Mouse (Mus musculus): ENCODE measurements around the gene Ptger3.

Ptger3 gene

DNA sequence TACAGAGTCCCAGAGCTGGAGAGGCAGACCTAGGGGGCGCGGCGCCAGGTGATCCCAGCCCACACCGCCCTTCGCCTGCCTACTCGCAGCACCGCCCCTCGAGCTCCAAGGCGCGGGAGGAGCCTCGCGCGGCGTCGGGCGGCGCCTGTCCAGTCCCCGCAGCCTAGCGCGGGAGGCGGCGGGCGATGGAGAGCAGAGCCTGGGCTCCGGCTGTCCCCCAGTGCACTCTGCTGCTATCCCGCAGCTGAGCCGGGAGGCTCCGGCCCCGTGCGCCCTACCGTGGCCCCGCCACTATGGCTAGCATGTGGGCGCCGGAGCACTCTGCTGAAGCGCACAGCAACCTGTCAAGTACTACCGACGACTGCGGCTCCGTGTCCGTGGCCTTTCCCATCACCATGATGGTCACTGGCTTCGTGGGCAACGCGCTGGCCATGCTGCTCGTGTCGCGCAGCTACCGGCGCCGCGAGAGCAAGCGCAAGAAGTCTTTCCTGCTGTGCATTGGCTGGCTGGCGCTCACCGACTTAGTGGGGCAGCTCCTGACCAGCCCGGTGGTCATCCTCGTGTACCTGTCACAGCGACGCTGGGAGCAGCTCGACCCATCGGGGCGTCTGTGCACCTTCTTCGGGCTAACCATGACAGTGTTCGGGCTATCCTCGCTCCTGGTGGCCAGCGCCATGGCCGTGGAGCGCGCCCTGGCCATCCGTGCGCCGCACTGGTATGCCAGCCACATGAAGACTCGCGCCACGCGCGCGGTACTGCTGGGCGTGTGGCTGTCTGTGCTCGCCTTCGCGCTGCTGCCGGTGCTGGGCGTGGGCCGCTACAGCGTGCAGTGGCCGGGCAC, at the start of gene Ptger3:
Gene Ptger3, plus strand, starts transcription at position 168 of the 841 bp plus-strand sequence.
- peak; percentile 25 for DNase-seq (ENCODE audit: low read depth, low spot score)

DNA sequence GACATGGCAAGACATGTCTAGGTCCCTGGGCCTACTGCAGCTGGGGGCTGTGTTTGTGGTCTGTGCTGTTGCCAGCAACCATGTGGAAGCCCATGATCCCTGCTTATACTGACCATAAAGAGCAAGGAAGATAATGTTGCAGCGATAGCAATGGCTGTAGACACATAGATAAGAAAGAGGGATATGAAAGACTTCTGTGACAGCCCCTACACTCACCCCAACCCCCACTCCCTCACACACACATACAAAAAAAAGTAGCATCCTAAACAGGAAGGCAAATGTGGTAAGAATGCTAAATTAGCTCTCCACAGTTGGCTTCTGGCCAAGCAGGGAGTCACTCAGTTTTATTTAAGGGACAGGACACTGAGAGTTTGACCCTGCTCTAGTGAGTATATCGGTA, 48.7 kb upstream of the Ptger3 start:
- no peak for DNase-seq (ENCODE audit: low read depth, low spot score)

DNA sequence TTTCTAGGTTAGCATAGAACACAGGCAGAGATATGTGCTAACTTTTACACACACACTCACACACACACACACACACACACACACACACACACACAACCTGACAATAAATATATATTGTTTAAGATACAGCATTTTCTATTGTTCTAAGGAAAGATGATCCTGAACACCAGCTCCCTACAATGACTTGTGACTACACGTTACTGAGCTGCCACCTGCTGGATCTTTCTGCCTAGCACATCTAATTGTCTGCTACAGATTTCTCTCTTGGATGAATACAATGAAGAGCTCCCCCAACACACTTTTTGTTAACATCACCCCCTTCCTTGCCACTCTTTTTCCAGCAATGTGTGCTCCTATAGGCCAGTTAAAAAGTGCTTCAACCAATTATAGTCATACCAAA, 46.3 kb upstream of the Ptger3 start:
- DNase-seq (ENCODE audit: low read depth, low spot score): peak; percentile 33

DNA sequence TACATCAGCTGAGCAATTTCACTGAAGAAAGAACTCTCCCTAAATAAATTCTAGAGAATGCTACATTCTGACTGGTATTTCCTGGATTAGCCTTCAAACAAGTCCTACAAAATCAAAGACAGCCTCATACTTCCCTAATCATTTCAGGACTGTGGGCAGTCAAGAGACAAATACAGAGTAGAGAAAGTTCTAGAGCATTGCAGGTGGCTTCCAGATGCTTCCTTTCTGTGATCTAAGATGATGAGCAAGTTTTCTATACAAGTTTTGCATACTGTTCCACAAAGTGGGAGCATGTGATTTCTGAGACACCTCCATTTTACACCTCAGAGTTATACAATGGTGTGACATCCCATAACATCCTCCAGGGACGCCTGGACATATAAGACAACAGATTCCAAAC, 42.9 kb upstream of the Ptger3 start:
- no peak for DNase-seq (ENCODE audit: low read depth, low spot score)

DNA sequence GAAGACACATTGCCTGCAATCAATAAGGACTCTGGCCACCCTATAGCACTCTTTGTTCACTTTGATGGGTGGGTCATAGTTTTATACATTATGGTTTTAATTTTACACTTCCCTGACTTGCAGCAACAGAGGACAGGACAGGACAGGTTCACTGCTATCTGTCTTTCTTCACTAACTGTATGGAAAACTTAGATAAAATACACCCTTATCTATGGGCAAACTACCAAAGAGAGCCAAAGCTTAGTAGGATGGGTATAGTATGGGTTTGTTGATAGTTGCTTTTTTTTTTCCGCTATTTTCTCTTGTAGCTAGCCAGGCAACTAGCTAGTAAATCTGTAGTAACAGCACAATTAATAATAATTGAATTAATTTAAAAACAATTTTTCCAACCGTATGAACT, 35.1 kb upstream of the Ptger3 start:
- DNase-seq (ENCODE audit: low read depth, low spot score): no peak

DNA sequence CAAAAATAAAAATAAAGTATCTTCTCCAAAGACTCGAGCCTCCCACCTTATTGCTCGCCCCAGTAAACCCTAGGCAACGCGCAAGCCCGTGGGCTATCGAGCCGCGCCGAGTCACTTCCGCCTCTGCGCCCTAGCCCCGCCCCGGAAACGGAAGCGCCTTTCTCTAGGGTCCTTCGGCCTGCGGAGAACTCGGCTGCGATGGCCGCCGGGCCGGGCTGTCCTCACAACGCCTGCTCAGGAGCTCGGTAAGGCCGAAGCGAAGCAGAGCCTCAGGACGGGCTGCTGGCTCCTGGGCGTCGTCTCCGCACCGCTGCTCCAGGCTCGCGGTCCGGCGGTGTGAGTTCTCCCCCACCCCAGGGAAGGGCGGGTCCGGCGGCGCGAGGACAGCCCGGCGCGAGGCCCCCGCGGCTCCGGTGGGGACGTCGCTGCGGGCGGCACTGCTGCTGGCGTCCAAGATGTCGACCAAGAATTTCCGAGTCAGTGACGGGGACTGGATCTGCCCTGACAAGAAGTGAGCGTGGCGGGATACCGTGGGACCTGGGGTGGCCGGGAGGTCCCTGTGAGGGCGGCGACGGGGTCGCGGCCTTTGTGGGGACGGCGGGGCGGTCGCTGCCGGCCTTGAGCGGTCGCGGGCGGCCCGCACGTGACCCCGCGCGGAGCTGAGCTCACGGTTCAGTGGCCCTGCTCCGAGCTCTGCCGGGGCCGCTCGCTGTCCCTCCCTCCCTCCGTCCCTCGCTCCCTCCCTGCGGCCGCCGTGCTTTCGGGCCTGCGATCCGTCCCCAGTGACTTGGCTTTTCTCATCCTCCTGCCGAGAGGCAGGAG, 32.5 kb upstream of the Ptger3 start, which contains the start of gene Zranb2:
Gene Zranb2, plus strand, starts transcription at position 197 of the 822 bp plus-strand sequence.
- peak; percentile 85 for DNase-seq (ENCODE audit: low read depth, low spot score)

DNA sequence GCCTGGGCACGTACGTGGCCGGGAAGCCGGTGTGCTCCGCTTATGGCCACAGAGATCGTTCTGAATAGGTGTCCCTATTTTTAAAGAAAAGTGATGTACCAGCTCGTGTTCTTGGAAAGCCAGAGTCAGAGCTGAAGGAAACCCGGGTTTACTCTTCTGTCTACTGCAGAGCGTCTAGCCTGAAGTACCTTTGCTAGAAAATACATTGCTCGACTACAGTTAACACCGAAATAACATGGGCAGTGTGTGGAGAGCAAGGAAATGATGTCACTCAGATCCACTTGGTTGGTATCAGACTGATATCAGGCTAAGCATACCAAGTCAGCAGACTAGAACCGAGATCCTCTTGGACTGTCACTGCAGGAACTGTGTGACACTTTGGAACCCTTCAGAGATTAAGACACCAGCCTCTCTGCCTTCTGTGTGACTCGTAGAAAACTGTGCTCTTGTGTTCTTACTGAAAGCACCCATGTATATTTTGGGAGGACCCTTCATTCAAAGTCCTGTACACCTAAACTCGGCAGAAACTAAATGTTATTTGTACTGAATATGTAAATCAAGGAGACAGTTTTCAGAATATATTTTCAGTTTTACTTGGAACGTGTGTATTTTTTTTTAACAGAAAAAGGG, 31.8 kb upstream of the Ptger3 start:
- DNase-seq (ENCODE audit: low read depth, low spot score): peak; percentile 18

DNA sequence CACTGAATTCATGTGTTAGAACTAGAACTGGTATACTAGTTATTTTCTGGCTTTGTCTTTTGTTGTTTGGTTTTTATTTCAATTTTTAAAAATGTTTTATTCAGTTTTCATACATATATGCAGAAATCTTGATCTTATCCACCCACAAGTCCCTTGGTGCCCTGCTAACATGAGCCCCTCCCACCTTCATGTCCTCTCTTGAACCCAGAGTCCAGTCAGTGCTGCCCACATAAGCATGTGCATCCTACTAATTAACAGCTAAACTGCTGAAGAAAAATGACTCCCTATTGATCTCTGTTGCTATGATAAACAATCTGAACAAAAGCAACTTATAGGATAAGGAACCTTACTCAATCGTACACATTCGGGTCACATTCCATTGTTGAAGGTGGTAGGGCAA, 17.4 kb upstream of the Ptger3 start:
- DNase-seq (ENCODE audit: low read depth, low spot score): no peak

DNA sequence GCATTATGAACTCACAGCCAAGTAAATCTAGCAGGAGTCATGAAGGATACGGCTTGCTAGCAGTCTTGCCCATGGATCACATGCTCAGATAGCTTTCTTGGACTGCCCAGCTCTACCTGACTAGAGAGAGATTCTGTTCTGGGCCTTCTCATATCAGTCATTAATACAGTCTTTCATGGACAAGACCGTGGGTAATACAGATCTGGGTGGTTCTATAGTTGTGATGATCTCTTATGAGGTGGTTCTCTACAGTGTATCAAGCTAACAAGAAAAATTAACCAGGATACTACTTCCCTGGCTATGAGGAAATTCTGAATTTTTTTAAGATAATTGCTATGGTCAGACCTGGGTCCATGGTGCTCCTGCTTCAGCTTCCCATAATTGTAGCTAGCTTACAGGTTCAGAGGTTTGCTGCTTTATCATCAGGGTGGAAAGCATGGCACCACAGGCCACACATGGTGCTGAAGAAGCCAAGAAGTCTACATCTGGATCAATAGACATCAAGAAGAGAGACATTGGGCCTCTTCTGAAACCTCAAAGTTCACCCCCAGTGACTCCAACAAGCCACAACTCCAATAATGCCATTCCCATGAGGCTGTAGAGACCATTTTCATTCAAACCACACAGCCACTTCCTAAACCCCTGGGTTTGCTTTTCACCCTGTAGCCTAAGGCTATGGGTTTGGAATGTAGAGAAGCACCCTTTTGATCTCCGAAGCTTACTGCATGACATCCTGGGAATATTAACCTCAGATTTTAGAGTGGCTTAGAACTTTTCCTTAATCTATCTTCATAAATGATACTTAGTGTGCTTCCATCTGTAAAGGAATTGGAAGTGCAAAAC, 16.7 kb upstream of the Ptger3 start:
- no peak for DNase-seq (ENCODE audit: low read depth, low spot score)

DNA sequence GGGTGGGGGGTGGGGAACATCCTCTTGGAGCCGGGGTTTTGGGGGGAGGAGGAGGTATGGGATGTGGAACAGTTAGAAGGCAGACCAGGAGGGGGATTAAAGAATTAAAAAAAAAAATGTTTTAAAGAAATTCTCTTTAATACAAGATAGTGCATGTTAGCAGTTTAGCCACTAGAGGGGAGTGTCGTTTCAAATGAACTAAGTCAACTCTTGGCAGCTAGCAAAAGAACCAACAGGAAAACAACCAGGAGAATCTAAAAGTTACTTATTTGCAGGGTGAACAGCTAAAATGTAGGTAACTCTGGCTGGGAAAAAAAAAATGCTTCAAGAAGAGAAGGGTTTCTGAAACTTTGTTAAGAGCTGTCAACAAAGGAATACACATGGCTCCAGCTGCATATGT, 1.5 kb upstream of the Ptger3 start:
- DNase-seq (ENCODE audit: low read depth, low spot score): peak; percentile 71

DNA sequence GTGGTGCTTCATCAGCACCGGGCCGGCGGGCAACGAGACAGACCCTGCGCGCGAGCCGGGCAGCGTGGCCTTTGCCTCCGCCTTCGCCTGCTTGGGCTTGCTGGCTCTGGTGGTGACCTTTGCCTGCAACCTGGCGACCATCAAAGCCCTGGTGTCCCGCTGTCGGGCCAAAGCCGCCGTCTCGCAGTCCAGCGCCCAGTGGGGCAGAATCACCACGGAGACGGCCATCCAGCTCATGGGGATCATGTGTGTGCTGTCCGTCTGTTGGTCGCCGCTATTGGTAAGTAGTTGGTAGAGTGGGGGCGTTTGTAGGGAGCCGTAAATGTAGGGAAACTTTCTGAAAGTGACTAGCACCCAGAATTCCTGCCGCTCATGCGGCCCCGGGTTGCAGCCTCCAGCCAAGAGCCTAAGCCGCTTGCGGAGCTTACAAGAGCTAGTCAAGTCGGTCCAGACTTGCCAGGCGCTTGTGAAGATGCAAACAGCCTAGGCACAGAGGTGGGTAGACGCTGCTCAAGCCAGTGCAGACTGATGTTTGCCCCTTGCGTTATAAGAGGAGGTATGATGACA, 957 bp downstream of the Ptger3 start:
- DNase-seq (ENCODE audit: low read depth, low spot score): no peak

DNA sequence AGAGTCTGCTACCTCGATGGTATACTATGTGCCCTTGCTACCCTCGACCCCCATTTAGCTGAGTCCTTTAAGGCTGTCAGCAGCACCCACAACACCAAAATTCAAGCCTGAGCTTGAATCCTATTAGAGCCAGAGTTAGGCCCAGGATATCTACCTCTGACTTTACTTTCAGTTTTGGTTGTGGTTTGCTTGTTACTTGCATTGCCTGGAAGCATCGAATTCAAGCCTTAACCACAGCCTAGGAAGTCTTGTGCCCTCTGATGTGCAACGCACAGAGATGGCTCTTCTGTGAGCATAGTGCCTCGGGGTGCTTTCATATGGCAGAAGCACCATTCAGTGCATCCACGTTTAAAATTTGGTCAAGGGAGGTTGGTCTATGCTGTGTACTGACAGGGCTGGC, 5.3 kb downstream of the Ptger3 start:
- no peak for DNase-seq (ENCODE audit: low read depth, low spot score)

DNA sequence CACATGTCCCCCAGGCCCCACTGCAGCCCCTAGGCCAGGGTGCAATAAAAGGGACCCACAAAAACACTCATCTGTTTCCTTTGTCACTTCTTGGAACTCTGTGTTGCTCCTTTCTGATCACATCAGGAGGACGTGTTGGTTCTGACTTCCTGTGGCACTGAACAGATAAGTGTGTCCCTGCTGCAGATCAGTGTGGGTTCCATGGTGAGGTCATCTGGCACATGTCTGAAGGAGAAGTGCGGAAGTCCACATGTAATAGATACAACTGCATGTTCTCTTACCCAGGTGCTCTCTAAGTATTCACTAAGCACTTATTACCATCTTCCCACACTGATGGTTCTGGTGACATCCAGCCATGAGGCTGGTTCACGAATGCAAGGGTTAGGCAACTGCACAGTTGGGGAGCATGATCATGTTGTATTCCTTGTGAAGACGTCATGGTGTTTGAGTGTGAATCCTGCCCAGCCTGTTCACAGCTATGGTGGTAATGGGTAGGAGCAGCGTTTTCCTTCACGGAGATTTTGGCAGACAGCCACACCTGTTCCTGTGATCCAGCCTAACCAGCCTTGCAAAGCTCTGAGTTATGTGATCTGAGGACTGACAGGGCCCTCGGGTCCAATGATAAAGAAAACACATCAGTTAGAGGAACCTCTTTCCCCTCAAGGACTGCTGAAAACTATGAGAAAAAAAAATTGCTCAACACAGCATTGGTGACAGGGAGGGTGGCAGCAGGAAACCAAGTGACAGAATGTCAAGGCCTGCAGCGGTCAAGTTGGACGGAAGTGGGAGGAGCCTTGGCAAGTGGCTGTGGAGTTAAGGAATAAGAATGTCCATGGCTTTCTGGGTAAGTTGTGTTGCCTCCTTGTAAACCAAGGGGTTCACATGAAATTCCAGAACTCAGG, 9.0 kb downstream of the Ptger3 start:
- DNase-seq (ENCODE audit: low read depth, low spot score): no peak

DNA sequence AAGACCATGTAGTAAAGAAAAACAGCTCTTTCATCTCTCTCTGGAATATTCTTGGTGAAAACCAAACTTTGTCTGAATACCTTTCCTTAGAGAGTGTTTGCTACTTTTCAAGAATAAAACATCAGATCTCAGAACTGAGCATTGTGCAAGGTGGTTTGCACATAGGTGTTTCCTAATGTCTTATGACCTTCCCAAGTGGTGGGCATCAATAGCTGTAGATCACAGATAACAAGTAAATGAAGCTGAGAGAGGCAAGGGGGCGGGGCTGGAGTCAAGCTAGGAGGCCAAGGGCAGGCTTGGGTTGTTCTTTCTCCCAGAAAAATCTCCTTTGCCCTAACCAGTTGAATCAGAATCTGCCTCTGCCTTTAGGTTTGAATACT, 9.6 kb downstream of the Ptger3 start:
- DNase-seq (ENCODE audit: low read depth, low spot score): no peak

DNA sequence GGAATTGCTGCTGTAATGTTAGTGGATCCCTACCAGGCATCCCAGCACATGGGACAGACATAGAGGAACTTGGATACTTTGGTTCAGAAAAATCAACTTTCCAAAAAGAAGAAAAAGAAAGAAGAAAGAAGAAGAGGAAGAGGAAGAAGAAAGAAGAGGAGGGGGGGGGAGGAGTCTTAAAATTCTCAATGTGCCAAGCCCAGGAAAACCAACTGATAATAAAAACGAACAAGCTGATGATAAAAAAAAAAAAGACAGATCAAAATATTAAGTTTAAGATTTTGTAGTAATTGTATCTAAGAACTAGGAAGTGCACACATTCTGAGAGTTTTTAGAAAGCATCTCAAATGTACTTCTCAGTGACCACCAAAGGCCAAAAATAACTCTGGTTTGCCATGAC, 10.2 kb downstream of the Ptger3 start:
- DNase-seq (ENCODE audit: low read depth, low spot score): no peak

DNA sequence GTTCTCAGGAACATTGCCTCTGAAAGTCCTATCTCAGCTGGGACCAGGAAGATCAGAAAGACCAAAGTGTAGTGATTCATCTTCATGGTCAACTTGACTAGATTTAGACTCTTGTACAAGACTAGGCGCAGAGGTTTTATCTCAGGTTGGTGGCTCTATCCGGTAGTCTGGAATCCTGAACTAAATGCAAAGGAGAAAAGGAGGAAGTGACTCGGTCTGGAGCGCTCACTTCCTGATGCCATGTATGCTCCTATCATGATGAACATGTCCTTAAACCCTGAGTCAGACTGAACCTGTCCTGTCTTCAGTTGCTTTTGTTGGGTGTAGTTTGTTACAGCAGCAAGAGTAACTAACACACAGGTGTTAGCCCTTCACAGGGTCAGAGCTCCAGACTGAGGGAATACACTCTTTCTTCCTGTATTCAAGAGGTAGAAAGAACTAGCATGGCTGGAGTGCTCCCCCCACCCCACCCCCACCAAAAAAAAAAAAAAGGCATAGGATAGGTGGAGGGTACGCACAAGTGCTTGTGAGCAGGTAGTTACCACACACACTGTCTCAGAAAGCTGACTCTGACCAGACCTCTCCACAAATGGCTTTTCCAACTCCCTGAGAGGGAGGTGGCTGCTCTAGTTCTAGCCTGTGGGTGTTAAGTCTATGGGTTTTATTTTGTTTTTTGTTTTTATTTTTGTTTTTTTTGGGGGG, 11.9 kb downstream of the Ptger3 start:
- no peak for DNase-seq (ENCODE audit: low read depth, low spot score)

DNA sequence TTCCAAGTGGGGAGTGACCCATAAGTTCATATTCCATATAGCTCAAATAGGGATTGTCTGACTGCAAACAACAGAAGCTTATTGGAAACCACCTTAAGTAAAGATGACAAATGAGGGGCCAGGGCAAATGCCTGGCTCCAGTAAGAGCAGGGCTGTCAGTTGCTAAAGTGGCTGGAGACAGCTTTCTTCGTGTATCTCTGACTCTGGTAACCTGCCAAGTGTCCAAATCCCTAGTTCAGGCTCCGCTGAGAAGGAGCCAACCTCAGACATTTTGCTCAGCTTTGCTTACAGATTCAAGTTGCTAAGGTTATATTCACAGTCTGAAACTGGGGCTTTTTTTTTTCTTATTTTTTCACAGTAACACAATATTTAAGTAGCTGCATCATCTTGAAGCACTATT, 12.7 kb downstream of the Ptger3 start:
- no peak for DNase-seq (ENCODE audit: low read depth, low spot score)

DNA sequence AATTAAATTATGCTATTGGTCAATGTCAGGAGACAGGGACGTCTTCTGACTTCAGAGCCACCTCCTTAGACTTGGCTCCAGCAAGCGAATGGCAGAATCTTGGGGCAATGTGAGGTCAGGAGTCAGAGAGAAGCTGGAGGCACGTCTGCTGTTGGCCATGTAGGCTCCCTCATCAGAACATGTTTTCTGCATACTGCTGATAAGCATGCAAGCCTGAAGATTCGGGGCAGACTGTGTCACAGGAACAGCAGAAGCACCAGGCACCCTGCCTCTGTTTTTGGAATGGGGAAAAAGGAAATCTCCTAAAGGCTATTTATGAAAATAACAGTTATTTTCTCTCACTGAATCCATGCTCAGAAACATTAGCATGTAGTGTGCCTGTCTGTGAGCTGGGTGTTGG, 13.6 kb downstream of the Ptger3 start:
- DNase-seq (ENCODE audit: low read depth, low spot score): no peak

DNA sequence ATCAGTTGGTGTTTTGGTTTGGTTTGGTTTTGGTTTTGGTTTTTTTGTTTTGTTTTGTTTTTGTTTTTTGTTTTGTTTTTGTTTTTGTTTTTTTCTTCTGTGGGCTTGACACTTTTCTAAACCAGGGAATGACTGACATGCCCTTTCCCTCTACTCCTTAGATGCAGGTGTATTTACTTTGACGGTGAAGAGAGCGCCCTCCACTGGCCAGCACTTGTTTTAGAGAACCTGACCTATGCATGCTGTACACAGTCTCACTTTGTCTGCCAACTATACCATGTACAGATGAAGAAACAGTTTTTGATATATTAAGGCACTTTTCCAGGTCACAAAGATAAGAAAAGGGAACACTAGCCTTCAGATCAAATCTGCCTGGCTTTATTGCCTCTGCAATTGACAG, 15.1 kb downstream of the Ptger3 start:
- DNase-seq (ENCODE audit: low read depth, low spot score): no peak
